Mouse (Mus musculus) forebrain, postnatal 0 days (tissue): ENCODE measurements around the gene Pdap1. TPM values are rescaled to one million over a fixed set of nuclear protein-coding genes. Genes with fewer than 3 reads are reported as not detected.
"Not testable (repeated sequence)": the region's sequence is repeated elsewhere in the genome, so short reads cannot be mapped to it uniquely, and the experiment has no call there.

Experiments
- ATAC-seq: fragments of 200-750 bp; cut with Nextera tagmentation; 2 replicates; pipeline ENCODE4 v1.8.0; 2017; ENCODE audit warnings: mild to moderate bottlenecking, moderate library complexity
- DNase-seq: peaks from one replicate; pipeline ENCODE4 v3.0.0-alpha.2; 2015
- H3K27ac ChIP-seq: fragments of 300-500 bp; sonication (generic); 2 replicates; pipeline ENCODE4 v1.5.1; 2014; ENCODE audit warnings: low read depth, mild to moderate bottlenecking, antibody characterized with exemption, low read length, moderate library complexity, mixed read lengths
- H3K27me3 ChIP-seq: fragments of 300-500 bp; sonication (generic); 2 replicates; pipeline ENCODE4 v1.6.1; 2014; ENCODE audit warnings: mild to moderate bottlenecking, low read length, mixed read lengths; ENCODE audit not compliant: insufficient read depth
- H3K36me3 ChIP-seq: fragments of 300-500 bp; sonication (generic); 2 replicates; pipeline ENCODE4 v1.6.1; 2014; ENCODE audit warnings: mild to moderate bottlenecking, moderate library complexity; ENCODE audit not compliant: insufficient read depth
- H3K4me1 ChIP-seq: fragments of 300-500 bp; sonication (generic); 2 replicates; pipeline ENCODE4 v1.6.1; 2014; ENCODE audit warnings: antibody characterized with exemption; ENCODE audit not compliant: insufficient read depth
- H3K4me2 ChIP-seq: fragments of 300-500 bp; sonication (generic); 2 replicates; pipeline ENCODE4 v1.6.1; 2014; ENCODE audit warnings: low read depth, mild to moderate bottlenecking, moderate library complexity
- H3K4me3 ChIP-seq: fragments of 300-500 bp; sonication (generic); 2 replicates; pipeline ENCODE4 v1.5.1; 2014; ENCODE audit warnings: low read depth, low read length, mixed read lengths
- H3K9ac ChIP-seq: fragments of 300-500 bp; sonication (generic); 2 replicates; pipeline ENCODE4 v1.6.1; 2014; ENCODE audit warnings: mild to moderate bottlenecking
- H3K9me3 ChIP-seq: fragments of 300-500 bp; sonication (generic); 2 replicates; pipeline ENCODE4 v1.6.1; 2016; ENCODE audit warnings: low read length
- CTCF ChIP-seq: sonication (generic); IDR thresholded peaks from 2 replicates; pipeline ENCODE4 v1.5.1; 2016; ENCODE audit warnings: antibody characterized with exemption, control low read depth, low read depth
- WGBS: fragments of 180-500 bp; shearing (Covaris S2); extraction: QIAGEN DNeasy Blood & Tissue Kit; methylation state at CpG from one replicate; pipeline ENCODE4 v1.1.7; 2014; 5-methylcytosine and 5-hydroxymethylcytosine counted together
- polyA plus RNA-seq: library from polyadenylated mRNA; unstranded; fragments of >200 nt; fragmentation: Nextera tagmentation; extraction: Ambion mirVana; gene quantifications from 2 replicates; pipeline ENCODE4 v1.2.1, GENCODE M21; 2015
- total RNA-seq: library from RNA; depleted of rRNA; stranded (reverse); fragments of >200 nt; gene quantifications from 2 replicates; pipeline ENCODE4 v1.2.3, GENCODE M21; 2014

Gene Pdap1
- total and polyA plus RNA-seq, 2 experiments from 2014 or later: 66.4 to 135 TPM

DNA sequence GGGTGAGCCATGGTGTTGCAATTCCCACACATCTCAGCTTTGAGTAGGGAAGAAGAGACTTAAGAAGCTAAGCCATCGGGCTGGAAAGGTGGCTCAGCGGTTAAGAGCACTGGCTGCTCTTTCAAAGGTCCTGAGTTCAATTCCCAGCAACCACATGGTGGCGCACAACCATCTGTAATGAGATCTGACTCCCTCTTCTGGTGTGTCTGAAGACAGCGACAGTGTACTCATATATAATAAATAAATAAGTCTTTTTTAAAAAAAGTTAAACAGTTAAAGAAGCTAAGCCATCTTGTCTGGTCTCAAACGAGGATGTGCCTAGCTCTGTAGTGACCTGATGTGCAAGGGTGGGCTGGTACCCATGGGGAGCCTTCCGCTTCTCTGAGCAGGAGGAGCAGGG lies 6.8 kb downstream of the Pdap1 start:
- not testable (repeated sequence) for H3K4me1 ChIP-seq, H3K27me3 ChIP-seq, ATAC-seq, H3K9me3 ChIP-seq, H3K4me2 ChIP-seq, H3K4me3 ChIP-seq, H3K9ac ChIP-seq, H3K27ac ChIP-seq, DNase-seq
- WGBS: 88% methylated on average over 6 of the region's 6 CpGs
- H3K36me3 ChIP-seq: peaks cover 74% of the 10 kb centered on the region
- TF ChIP-seq CTCF: peak; percentile 36

DNA sequence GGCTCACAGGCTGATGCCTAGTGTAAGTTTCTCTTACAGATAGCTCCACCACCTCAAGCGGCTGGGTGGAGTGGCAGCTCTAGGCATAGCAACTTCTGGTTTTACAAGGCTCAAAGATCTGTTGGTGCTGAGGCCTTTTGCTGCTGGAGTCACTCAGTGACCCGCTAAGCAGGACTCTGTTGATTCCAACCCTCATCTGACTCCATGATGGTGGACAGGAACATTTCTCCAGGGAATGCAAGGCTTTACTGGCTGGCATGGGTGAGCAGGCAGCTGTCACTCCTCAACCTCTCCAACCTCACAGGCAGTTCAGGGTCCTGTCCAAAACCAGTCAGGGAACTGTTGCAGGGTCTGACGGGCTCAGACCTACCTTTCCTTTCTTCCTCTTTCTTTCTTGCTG lies 9.0 kb downstream of the Pdap1 start:
- Histone ChIP-seq H3K36me3 (peaks cover 80% of the 10 kb centered on the region), H3K4me3 (no peak overlapping the region), H3K27me3 (no peaks in the 10 kb centered on the region), H3K9ac (no peak overlapping the region), H3K27ac (no peak overlapping the region), H3K4me1 (no peaks in the 10 kb centered on the region), H3K9me3 (no peaks in the 10 kb centered on the region), H3K4me2 (no peak overlapping the region)
- DNase-seq (no peak), ATAC-seq (no peak)
- 89% methylated on average over 3 of the region's 3 CpGs for WGBS
- no peak for TF ChIP-seq CTCF

GRCm38 (mm10) chr5:145130191-145130590 lies 9.8 kb downstream of the Pdap1 start:
- H3K4me2 ChIP-seq: no peak overlapping the region
- ATAC-seq (no peak), DNase-seq (no peak)
- WGBS: 89% methylated on average over 11 of the region's 11 CpGs
- no peaks in the 10 kb centered on the region for H3K9me3 ChIP-seq
- no peak for TF ChIP-seq CTCF
- H3K9ac ChIP-seq: no peak overlapping the region
- H3K27me3 ChIP-seq: no peaks in the 10 kb centered on the region
- H3K27ac ChIP-seq: no peak overlapping the region
- no peaks in the 10 kb centered on the region for H3K4me1 ChIP-seq
- no peak overlapping the region for H3K4me3 ChIP-seq
- H3K36me3 ChIP-seq: peaks cover 79% of the 10 kb centered on the region

GRCm38 (mm10) chr5:145129773-145130172 lies 10.3 kb downstream of the Pdap1 start:
- not testable (repeated sequence) for ATAC-seq, H3K27ac ChIP-seq, H3K9me3 ChIP-seq, H3K27me3 ChIP-seq, H3K9ac ChIP-seq, H3K4me3 ChIP-seq, H3K4me2 ChIP-seq, H3K4me1 ChIP-seq, DNase-seq
- H3K36me3 ChIP-seq: peaks cover 79% of the 10 kb centered on the region
- WGBS: 92% methylated on average over 6 of the region's 6 CpGs

DNA sequence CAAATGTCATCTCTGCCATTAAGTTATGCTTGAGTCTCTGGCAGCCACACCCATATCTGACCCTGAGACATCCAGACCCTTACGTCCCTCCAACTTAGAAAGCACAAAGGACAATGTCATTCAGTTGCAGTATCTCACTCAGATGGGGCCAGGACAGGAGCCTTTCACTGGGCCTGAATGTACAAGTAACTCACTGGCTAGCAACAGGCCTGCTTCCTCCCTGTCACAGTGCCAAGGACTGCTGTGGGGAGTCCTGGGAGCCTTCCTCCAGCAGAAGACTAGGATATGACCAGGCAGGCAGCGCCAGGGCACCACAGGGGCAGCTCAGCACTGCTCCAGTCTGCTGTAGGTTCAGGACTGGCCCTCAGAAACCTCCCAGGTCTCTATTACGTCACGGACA lies 10.9 kb downstream of the Pdap1 start:
- Histone ChIP-seq H3K4me3 (no peak overlapping the region), H3K9ac (no peak overlapping the region), H3K27ac (no peak overlapping the region), H3K9me3 (no peaks in the 10 kb centered on the region), H3K27me3 (no peaks in the 10 kb centered on the region), H3K4me2 (no peak overlapping the region), H3K4me1 (no peaks in the 10 kb centered on the region), H3K36me3 (peaks cover 79% of the 10 kb centered on the region)
- WGBS: 92% methylated on average over 4 of the region's 4 CpGs
- no peak for TF ChIP-seq CTCF
- ATAC-seq (no peak), DNase-seq (no peak)

GRCm38 (mm10) chr5:145126580-145126979 lies 13.5 kb downstream of the Pdap1 start:
- Histone ChIP-seq H3K27ac (no peak overlapping the region), H3K27me3 (no peaks in the 10 kb centered on the region), H3K4me2 (no peak overlapping the region), H3K4me1 (no peaks in the 10 kb centered on the region), H3K36me3 (peaks cover 60% of the 10 kb centered on the region), H3K4me3 (no peak overlapping the region), H3K9ac (no peak overlapping the region), H3K9me3 (no peaks in the 10 kb centered on the region)
- ATAC-seq: no peak
- TF ChIP-seq CTCF: no peak
- DNase-seq: no peak
- 95% methylated on average over 9 of the region's 9 CpGs for WGBS

DNA sequence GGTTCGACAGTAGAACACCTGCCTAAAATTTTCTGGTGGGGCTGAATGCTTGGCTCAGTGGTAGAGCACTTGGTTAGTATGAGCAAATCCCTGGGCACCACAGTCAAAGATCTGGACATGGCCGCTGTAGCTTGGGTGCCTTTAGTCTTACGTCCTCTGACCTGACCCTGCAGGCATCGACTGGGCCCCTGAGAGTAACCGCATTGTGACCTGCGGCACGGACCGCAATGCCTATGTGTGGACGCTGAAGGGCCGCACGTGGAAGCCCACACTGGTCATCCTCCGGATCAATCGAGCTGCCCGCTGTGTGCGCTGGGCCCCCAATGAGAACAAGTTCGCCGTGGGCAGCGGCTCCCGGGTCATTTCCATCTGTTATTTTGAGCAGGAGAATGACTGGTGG lies 16.6 kb downstream of the Pdap1 start:
- H3K27ac ChIP-seq: no peak overlapping the region
- H3K4me3 ChIP-seq: no peak overlapping the region
- H3K9ac ChIP-seq: no peak overlapping the region
- no peaks in the 10 kb centered on the region for H3K9me3 ChIP-seq
- no peak overlapping the region for H3K4me2 ChIP-seq
- H3K4me1 ChIP-seq: no peaks in the 10 kb centered on the region
- no peaks in the 10 kb centered on the region for H3K27me3 ChIP-seq
- no peak for TF ChIP-seq CTCF
- ATAC-seq (no peak), DNase-seq (no peak)
- peaks cover 32% of the 10 kb centered on the region for H3K36me3 ChIP-seq
- 94% methylated on average over 19 of the region's 19 CpGs for whole genome bisulfite sequencing

GRCm38 (mm10) chr5:145120921-145121320 lies 19.1 kb downstream of the Pdap1 start:
- WGBS: 74% methylated on average over 7 of the region's 7 CpGs
- Histone ChIP-seq H3K27me3 (no peaks in the 10 kb centered on the region), H3K4me2 (no peak overlapping the region), H3K9ac (no peak overlapping the region), H3K4me3 (no peak overlapping the region), H3K27ac (no peak overlapping the region), H3K9me3 (no peaks in the 10 kb centered on the region), H3K36me3 (peaks cover 18% of the 10 kb centered on the region), H3K4me1 (no peaks in the 10 kb centered on the region)
- no peak for TF ChIP-seq CTCF
- DNase-seq (no peak), ATAC-seq (no peak)
